Mouse (Mus musculus): ENCODE data around the gene Il1r2.

Gene Il1r2

DNA sequence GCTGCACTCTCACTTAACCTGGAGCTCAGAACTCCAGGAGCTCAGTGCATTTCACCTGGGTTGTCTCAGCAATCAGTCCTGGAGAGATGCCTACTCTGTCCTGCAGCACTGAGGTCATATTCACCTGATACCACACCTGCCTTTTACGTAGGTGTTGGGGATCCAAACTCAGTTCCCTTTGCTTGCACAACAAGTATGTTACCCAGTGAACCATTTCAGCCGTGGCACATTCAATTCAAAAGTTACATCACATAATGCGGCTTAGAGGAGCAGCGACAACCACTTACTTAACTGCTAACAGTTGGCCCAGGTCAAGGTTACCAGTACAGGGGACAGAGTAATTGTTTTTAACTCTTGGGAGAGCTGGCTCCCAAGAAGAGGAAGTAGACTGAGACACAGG is 58.8 kb downstream of the Il1r2 start:
- no peak for DNase-seq (ENCODE audit: low spot score)

DNA sequence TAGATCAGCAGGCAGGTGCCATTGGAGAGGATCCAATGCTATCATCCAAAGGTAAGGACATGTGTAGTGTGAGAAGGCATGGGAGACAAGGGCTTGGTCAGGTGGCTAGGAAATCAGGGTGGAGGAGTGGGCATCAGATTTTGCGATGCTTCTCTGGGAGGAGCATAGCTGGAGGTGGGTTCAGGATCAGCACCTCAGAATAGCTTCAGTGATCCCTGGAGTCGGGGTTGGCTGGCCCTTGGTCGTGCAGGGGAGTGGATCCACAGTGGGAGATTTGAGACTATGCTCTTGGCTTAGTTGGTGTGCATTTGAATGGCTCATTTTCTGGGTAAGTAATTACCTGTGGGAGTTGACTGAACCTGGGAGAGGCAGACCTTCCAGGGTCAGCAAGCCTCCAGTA is 59.7 kb downstream of the Il1r2 start:
- no peak for DNase-seq (ENCODE audit: low spot score)

DNA sequence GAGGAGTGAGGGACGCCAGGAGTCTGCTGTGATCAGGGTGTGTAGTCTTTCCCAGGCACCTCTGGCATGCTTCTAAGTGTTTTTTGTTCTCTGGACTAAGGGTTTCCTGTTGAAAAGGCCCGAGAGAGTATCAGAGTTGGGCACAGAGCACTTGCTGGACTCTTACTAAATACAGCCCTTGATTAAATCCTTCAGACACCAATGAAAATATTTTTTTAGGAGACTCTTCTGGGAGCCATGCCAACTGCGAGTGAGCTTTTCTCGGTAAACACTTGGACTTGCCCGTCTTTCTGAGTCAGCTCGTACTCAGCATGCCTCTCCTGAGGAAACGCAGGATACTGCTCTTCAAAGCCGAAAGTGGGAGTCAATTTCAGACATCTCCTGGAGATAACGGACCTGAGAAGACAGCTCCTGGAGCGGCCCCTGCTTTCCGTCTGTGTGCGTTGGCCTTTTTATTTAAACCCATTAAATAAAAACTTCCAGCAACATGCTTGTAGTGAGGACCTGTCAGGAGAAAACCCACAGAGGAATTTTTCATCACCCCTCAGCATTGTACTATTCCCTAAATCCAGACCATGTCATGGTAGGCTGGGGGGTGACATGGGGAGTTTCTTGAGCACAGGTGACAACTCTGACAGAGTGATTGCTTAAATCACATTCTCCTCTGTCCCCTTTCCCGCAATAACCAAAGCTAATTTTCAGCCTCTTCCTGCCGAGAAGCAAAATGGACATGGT is 66.1 kb downstream of the Il1r2 start:
- DNase-seq (ENCODE audit: low spot score): no peak

DNA sequence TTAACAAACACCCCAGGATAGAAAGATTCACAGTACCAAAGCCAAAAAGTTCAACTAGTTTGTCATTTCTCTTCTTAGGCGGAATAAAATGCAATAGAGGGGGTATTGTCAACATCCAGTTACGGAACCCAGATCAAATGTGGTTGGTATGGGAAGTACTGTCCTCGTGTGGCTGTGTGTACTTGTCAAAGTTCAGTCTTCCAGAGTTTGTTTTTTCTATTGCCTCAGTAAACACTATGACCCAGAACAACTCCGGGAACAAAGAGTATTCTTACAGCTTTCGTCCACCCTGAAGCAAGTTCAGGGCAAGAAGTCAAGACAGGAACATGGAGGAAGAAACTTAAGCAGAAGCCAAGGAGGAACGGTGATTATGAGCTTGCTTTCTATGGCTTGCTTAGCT is 82.2 kb downstream of the Il1r2 start:
- DNase-seq (ENCODE audit: low spot score): no peak

DNA sequence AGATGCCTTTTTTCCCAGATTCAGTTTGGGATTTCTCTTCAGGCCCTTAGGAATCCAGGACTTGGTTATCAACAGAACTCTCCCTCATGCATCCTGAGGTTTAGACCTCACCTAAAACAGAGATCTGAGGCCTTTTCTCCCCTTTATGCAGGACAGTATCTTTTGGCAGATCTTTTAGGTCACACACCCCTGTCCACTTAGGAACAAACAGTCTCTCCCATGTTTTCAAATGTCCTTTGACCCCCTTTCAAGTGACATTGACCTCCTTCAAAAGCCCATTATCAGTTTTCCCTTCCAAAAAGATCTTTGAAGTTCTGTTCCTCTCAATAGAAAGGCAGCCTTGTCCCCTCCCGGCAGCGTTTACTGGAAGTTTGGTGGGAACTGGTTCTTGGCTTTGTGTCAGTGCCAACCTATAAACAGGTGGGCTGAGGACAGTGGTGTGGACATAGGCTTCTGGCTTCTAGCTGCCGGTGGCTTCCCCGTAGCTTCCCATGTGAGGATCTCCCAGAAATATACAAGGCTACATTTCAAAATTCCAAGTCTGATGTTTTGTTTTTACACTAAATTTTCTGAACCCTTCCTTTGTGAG is 89.5 kb downstream of the Il1r2 start:
- DNase-seq (ENCODE audit: low spot score): no peak

DNA sequence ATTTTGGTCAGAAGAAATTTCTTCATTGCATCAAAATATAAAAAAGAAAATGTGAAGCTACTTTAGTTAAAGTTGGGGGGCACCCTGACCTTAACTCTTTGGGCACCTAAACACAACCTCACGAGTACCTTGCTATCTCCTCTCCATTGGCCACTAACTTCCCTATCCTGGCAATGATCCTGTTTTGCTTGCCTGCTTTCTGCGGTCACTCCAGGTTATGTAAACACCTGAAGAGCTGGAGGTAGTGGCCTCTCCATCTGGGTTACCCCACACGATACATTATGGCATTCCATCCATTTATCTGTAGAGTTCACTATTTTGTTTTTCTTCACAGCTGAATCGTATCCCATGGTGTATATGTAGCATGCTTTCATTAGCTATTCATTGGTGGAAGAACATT is 90.5 kb downstream of the Il1r2 start:
- DNase-seq (ENCODE audit: low spot score): no peak

DNA sequence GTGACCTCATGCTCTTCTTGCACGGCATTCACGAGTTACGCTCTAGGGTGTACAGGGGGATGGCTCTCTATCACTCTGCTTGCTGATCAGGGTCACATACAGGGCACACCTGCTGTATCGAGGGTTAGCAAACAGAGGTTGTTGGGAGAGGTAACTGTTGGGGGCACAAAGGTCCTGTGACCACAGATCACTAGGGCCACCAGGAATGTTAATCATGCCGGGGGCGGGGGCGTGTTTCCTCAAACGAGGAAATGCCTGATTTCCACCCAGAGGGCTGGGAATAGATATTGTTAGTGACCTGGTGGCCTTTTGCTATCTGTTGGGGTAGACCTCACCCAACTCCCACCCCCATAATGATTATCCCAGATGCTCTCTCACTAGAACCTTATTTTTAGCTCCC is 93.7 kb downstream of the Il1r2 start:
- DNase-seq (ENCODE audit: low spot score): no peak

DNA sequence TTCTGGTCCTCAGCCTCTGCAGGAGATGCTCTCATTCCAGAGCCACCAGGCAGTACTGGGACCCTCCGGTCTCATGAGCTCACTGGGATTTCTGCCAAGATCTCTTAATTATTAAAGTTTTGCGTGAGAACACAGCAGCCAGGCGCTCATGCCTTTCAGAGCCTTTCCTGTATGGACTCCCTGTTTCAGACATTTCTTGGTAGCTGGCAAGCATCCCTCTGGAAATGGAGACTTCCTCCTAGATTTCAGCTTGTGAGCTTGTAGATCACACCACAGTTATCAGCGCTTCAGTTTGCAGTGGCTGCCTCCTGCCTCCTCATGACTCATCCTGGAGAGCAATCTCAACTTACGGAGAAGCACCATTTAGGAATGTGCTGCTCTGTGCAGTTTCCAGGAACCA is 98.0 kb downstream of the Il1r2 start:
- no peak for DNase-seq (ENCODE audit: low spot score)

DNA sequence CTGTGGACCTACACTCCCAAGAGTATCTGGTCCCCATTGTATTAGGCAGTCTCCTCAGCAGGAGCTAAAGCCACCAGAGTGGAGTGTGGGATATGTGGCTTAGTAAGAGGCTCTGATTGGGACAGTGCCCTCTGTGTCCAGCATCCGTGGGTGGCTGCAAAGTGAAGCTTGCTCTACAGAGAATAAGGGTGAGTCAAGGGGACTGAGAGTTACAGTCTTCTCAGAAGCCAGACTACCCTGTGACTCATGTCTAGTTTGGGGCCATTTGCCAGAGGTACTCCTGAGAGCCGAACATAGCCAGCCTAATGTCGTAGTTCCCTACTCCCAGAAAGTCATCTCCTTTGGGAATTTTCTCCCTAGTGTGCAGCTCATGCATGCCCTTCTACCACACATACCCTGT is 100.3 kb downstream of the Il1r2 start:
- DNase-seq (ENCODE audit: low spot score): no peak

Measured in embryo, embryonic 10.5 days (tissue).